Mouse (Mus musculus): ENCODE results near the gene Exoc6b. TPM values are rescaled to one million over a fixed set of nuclear protein-coding genes. Genes with fewer than 3 reads are reported as not detected.

The Exoc6b gene
- total and polyA plus RNA-seq, 2 experiments from 2014 or later: 36.2 to 38.1 TPM

- no peak overlapping the region for H3K4me2 ChIP-seq (ENCODE audit: low read depth, low read length)
- no peaks in the 10 kb centered on the region for H3K27me3 ChIP-seq (ENCODE audit: insufficient read depth, low read length)
- H3K4me3 ChIP-seq (ENCODE audit: low read length): no peak overlapping the region
- TF ChIP-seq CTCF (IDR thresholded peaks at IDR 0.05; ENCODE audit: low read depth): no peak
- H3K27ac ChIP-seq: 0 out of 2 replicates have a peak overlapping the region, but pooled peaks have one; percentile 15
- no peak overlapping the region for H3K9ac ChIP-seq (replicated peaks; ENCODE audit: low read length)
- 0 out of 2 replicates have a peak, but pooled peaks cover 16% of the 10 kb centered on the region for H3K4me1 ChIP-seq (ENCODE audit: insufficient read depth, low read length)
- WGBS: 48% methylated on average over 4 of the region's 4 CpGs
- DNase-seq (ENCODE audit: low spot score) (peak; percentile 41), ATAC-seq (no peak)
- H3K9me3 ChIP-seq (ENCODE audit: low read length): no peaks in the 10 kb centered on the region
- no peaks in the 10 kb centered on the region for H3K36me3 ChIP-seq (ENCODE audit: insufficient read depth, low read length)
Measured at GRCm38 (mm10) chr6:84647197-84647596, 422.1 kb downstream of the Exoc6b start.

- H3K9me3 ChIP-seq (ENCODE audit: low read length): no peaks in the 10 kb centered on the region
- TF ChIP-seq CTCF (IDR thresholded peaks at IDR 0.05; ENCODE audit: low read depth): no peak
- ATAC-seq: no peak
- no peak overlapping the region for H3K27ac ChIP-seq
- no peak overlapping the region for H3K4me3 ChIP-seq (ENCODE audit: low read length)
- no peak overlapping the region for H3K9ac ChIP-seq (replicated peaks; ENCODE audit: low read length)
- 0 out of 2 replicates have a peak, but pooled peaks cover 16% of the 10 kb centered on the region for H3K4me1 ChIP-seq (ENCODE audit: insufficient read depth, low read length)
- no peaks in the 10 kb centered on the region for H3K27me3 ChIP-seq (ENCODE audit: insufficient read depth, low read length)
- no peak for DNase-seq (ENCODE audit: low spot score)
- no peak overlapping the region for H3K4me2 ChIP-seq (ENCODE audit: low read depth, low read length)
- no peaks in the 10 kb centered on the region for H3K36me3 ChIP-seq (ENCODE audit: insufficient read depth, low read length)
- 54% methylated on average over 2 of the region's 2 CpGs for WGBS
Measured at GRCm38 (mm10) chr6:84646696-84647095, 422.6 kb downstream of the Exoc6b start.

GRCm38 (mm10) chr6:84641062-84641431 is 428.3 kb downstream of the Exoc6b start:
- no peak for ATAC-seq

GRCm38 (mm10) chr6:84640324-84641061 is 428.8 kb downstream of the Exoc6b start:
- WGBS: 71% methylated on average over 9 of the region's 9 CpGs
- ATAC-seq (no peak), DNase-seq (ENCODE audit: low spot score) (no peak)
- no peak for TF ChIP-seq CTCF (IDR thresholded peaks at IDR 0.05; ENCODE audit: low read depth)
- H3K27me3 ChIP-seq (ENCODE audit: insufficient read depth, low read length): no peaks in the 10 kb centered on the region
- no peak overlapping the region for H3K9ac ChIP-seq (replicated peaks; ENCODE audit: low read length)
- no peaks in the 10 kb centered on the region for H3K9me3 ChIP-seq (ENCODE audit: low read length)
- no peaks in the 10 kb centered on the region for H3K36me3 ChIP-seq (ENCODE audit: insufficient read depth, low read length)
- H3K27ac ChIP-seq: no peak overlapping the region
- no peak overlapping the region for H3K4me2 ChIP-seq (ENCODE audit: low read depth, low read length)
- no peak overlapping the region for H3K4me3 ChIP-seq (ENCODE audit: low read length)
- H3K4me1 ChIP-seq (ENCODE audit: insufficient read depth, low read length): no peaks in the 10 kb centered on the region

More at GRCm38 (mm10) chr6:84641062-84641431, 428.3 kb downstream of the Exoc6b start:
- H3K36me3 ChIP-seq (ENCODE audit: insufficient read depth, low read length): no peaks in the 10 kb centered on the region
- no peaks in the 10 kb centered on the region for H3K9me3 ChIP-seq (ENCODE audit: low read length)
- no peak for DNase-seq (ENCODE audit: low spot score)
- H3K4me1 ChIP-seq (ENCODE audit: insufficient read depth, low read length): 0 out of 2 replicates have a peak, but pooled peaks cover 3% of the 10 kb centered on the region
- 80% methylated on average over 4 of the region's 4 CpGs for WGBS
- no peaks in the 10 kb centered on the region for H3K27me3 ChIP-seq (ENCODE audit: insufficient read depth, low read length)
- H3K4me3 ChIP-seq (ENCODE audit: low read length): no peak overlapping the region
- no peak for TF ChIP-seq CTCF (IDR thresholded peaks at IDR 0.05; ENCODE audit: low read depth)
- no peak overlapping the region for H3K4me2 ChIP-seq (ENCODE audit: low read depth, low read length)
- no peak overlapping the region for H3K9ac ChIP-seq (replicated peaks; ENCODE audit: low read length)
- H3K27ac ChIP-seq: no peak overlapping the region

GRCm38 (mm10) chr6:84638206-84638605 is 431.1 kb downstream of the Exoc6b start:
- no peak overlapping the region for H3K27ac ChIP-seq
- TF ChIP-seq CTCF (IDR thresholded peaks at IDR 0.05; ENCODE audit: low read depth): no peak

GRCm38 (mm10) chr6:84631588-84631987 is 437.7 kb downstream of the Exoc6b start:
- no peaks in the 10 kb centered on the region for H3K27me3 ChIP-seq (ENCODE audit: insufficient read depth, low read length)
- no peak overlapping the region for H3K27ac ChIP-seq
- ATAC-seq: no peak
- no peak overlapping the region for H3K9ac ChIP-seq (replicated peaks; ENCODE audit: low read length)
- no peak overlapping the region for H3K4me3 ChIP-seq (ENCODE audit: low read length)
- H3K36me3 ChIP-seq (ENCODE audit: insufficient read depth, low read length): no peaks in the 10 kb centered on the region
- no peak for TF ChIP-seq CTCF (IDR thresholded peaks at IDR 0.05; ENCODE audit: low read depth)
- H3K4me2 ChIP-seq (ENCODE audit: low read depth, low read length): no peak overlapping the region
- DNase-seq (ENCODE audit: low spot score): no peak
- no peaks in the 10 kb centered on the region for H3K4me1 ChIP-seq (ENCODE audit: insufficient read depth, low read length)
- H3K9me3 ChIP-seq (ENCODE audit: low read length): no peaks in the 10 kb centered on the region
- 83% methylated on average over 2 of the region's 2 CpGs for WGBS

More at GRCm38 (mm10) chr6:84638206-84638605, 431.1 kb downstream of the Exoc6b start:
- H3K4me2 ChIP-seq (ENCODE audit: low read depth, low read length): no peak overlapping the region
- H3K36me3 ChIP-seq (ENCODE audit: insufficient read depth, low read length): no peaks in the 10 kb centered on the region
- H3K9me3 ChIP-seq (ENCODE audit: low read length): no peaks in the 10 kb centered on the region
- peak; percentile 40 for DNase-seq (ENCODE audit: low spot score)
- H3K4me1 ChIP-seq (ENCODE audit: insufficient read depth, low read length): no peaks in the 10 kb centered on the region
- no peak overlapping the region for H3K4me3 ChIP-seq (ENCODE audit: low read length)
- no peak overlapping the region for H3K9ac ChIP-seq (replicated peaks; ENCODE audit: low read length)
- no peaks in the 10 kb centered on the region for H3K27me3 ChIP-seq (ENCODE audit: insufficient read depth, low read length)
- ATAC-seq: no peak

GRCm38 (mm10) chr6:84630276-84630675 is 439.0 kb downstream of the Exoc6b start:
- TF ChIP-seq CTCF (IDR thresholded peaks at IDR 0.05; ENCODE audit: low read depth): no peak
- WGBS: 34% methylated on average over 1 of the region's 1 CpGs
- no peak overlapping the region for H3K27ac ChIP-seq

More at GRCm38 (mm10) chr6:84630276-84630675, 439.0 kb downstream of the Exoc6b start:
- DNase-seq (ENCODE audit: low spot score) (no peak), ATAC-seq (no peak)
- Histone ChIP-seq H3K4me1 (ENCODE audit: insufficient read depth, low read length) (no peaks in the 10 kb centered on the region), H3K9me3 (ENCODE audit: low read length) (no peaks in the 10 kb centered on the region), H3K9ac (replicated peaks; ENCODE audit: low read length) (no peak overlapping the region), H3K4me2 (ENCODE audit: low read depth, low read length) (no peak overlapping the region), H3K27me3 (ENCODE audit: insufficient read depth, low read length) (no peaks in the 10 kb centered on the region), H3K36me3 (ENCODE audit: insufficient read depth, low read length) (no peaks in the 10 kb centered on the region), H3K4me3 (ENCODE audit: low read length) (no peak overlapping the region)

Measured in hindbrain, postnatal 0 days (tissue).